Mouse (Mus musculus): ENCODE measurements around the gene Nrxn3.

- no peak for TF ChIP-seq CTCF (IDR thresholded peaks at IDR 0.05; ENCODE audit: control insufficient read depth, insufficient read depth, insufficient replicate concordance, low read depth, low read length)
- TF ChIP-seq POLR2A (IDR thresholded peaks at IDR 0.05; ENCODE audit: control insufficient read depth, low read depth, low read length) = no peak
Measured at GRCm38 (mm10) chr12:89109779-89110335, 387.2 kb downstream of the Nrxn3 start.
